Mouse (Mus musculus) myocyte (in vitro differentiated cells): ENCODE results near the gene Ifit1bl1. TPM values are rescaled to one million over a fixed set of nuclear protein-coding genes. Genes with fewer than 3 reads are reported as not detected.

Experiments used
- H3K27me3 ChIP-seq: one replicate; pipeline ENCODE4 v1.6.1; 2011; ENCODE audit not compliant: control insufficient read depth, insufficient read depth, insufficient read length
- H3K36me3 ChIP-seq: one replicate; pipeline ENCODE4 v1.6.1; 2011; ENCODE audit not compliant: control insufficient read depth, insufficient read depth
- H3K4me2 ChIP-seq: one replicate; pipeline ENCODE4 v1.6.1; 2011; ENCODE audit warnings: low read depth, control low read depth
- H3K4me3 ChIP-seq: one replicate; pipeline ENCODE4 v1.5.1; 2011; ENCODE audit warnings: mild to moderate bottlenecking, control low read depth, moderate library complexity
- H3K79me2 ChIP-seq: one replicate; pipeline ENCODE4 v1.6.1; 2011; ENCODE audit not compliant: control insufficient read depth, insufficient read depth
- H3ac ChIP-seq: one replicate; pipeline ENCODE4 v1.6.1; 2011; ENCODE audit not compliant: control insufficient read depth, insufficient read length
- CEBPB ChIP-seq: IDR thresholded peaks from 2 replicates; pipeline ENCODE4 v1.6.1; 2011; ENCODE audit warnings: mild to moderate bottlenecking, moderate library complexity; ENCODE audit not compliant: poor library complexity, insufficient read depth, severe bottlenecking
- E2F4 ChIP-seq: IDR thresholded peaks from one replicate; pipeline ENCODE4 v1.6.1; 2011; ENCODE audit warnings: mild to moderate bottlenecking, control low read depth, moderate library complexity; ENCODE audit not compliant: insufficient read depth
- MAX ChIP-seq: IDR thresholded peaks from one replicate; pipeline ENCODE4 v1.6.1; 2011; ENCODE audit warnings: low read depth, mild to moderate bottlenecking, control low read depth
- MYOD1 ChIP-seq, 3 experiments: IDR thresholded peaks; one replicate each; pipeline ENCODE4 v1.6.1; 2011; ENCODE audit warnings: control low read depth in 2 of 3, low read depth in 2 of 3, mild to moderate bottlenecking in 2 of 3, moderate library complexity in 1 of 3; ENCODE audit not compliant: insufficient read length in 2 of 3, control insufficient read depth in 1 of 3
- MYOG ChIP-seq, 3 experiments: IDR thresholded peaks; one replicate each; pipeline ENCODE4 v1.6.1; 2011; ENCODE audit warnings: control low read depth in 2 of 3, low read depth in 2 of 3, mild to moderate bottlenecking in 2 of 3; ENCODE audit not compliant: insufficient read length in 2 of 3, control insufficient read depth in 1 of 3, insufficient read depth in 1 of 3
- POLR2A ChIP-seq: IDR thresholded peaks from one replicate; pipeline ENCODE4 v1.6.1; 2011; ENCODE audit warnings: low read depth, mild to moderate bottlenecking, control low read depth, moderate library complexity; ENCODE audit not compliant: insufficient read length
- POLR2AphosphoS2 ChIP-seq: IDR thresholded peaks from one replicate; pipeline ENCODE4 v1.6.1; 2011; ENCODE audit warnings: low read depth, control low read depth; ENCODE audit not compliant: insufficient read length
- REST ChIP-seq: IDR thresholded peaks from one replicate; pipeline ENCODE4 v1.6.1; 2011; ENCODE audit warnings: mild to moderate bottlenecking, control low read depth, moderate library complexity; ENCODE audit not compliant: insufficient read depth, insufficient read length
- SRF ChIP-seq: IDR thresholded peaks from one replicate; pipeline ENCODE4 v1.6.1; 2011; ENCODE audit warnings: low read depth; ENCODE audit not compliant: control insufficient read depth, insufficient read length
- TCF12 ChIP-seq: IDR thresholded peaks from one replicate; pipeline ENCODE4 v1.6.1; 2011; ENCODE audit warnings: mild to moderate bottlenecking, control low read depth; ENCODE audit not compliant: poor library complexity, insufficient read depth, severe bottlenecking
- TCF3 ChIP-seq: IDR thresholded peaks from one replicate; pipeline ENCODE4 v1.6.1; 2011; ENCODE audit warnings: low read depth, control low read depth; ENCODE audit not compliant: insufficient read length
- USF1 ChIP-seq: IDR thresholded peaks from one replicate; pipeline ENCODE4 v1.6.1; 2011; ENCODE audit warnings: low read depth, mild to moderate bottlenecking, control low read depth, moderate library complexity
- polyA plus RNA-seq: library from polyadenylated mRNA; unstranded; fragments of >200 nt; fragmentation: generic; extraction: Trizol; gene quantifications from one replicate; pipeline ENCODE4 v1.2.1, GENCODE M21; 2012; ENCODE audit warnings: missing spikeins

Ifit1bl1 gene
- polyA plus RNA-seq, 1 experiment = 0.05 TPM

DNA sequence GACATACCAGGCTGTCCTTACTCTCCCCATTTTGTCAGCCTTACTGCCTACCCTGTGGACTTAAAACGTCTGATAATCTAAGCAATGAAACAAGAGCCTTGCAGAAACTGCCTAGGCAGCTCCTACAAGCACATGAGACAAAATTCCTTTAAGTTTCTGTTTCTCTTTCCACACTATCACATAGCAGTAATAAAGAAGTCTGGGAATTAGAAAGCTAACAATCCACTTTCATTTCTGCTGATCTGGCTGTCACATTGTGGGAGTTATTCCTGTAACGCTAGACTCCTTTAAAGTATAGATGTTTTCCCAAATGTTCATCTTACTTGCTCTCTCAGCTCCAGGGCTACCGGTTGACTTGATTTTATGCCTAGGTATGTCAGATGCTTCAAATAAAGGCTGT, 48.2 kb downstream of the Ifit1bl1 start:
- H3K36me3 ChIP-seq = peaks cover 3% of the 10 kb centered on the region
- H3K79me2 ChIP-seq = no peaks in the 10 kb centered on the region

DNA sequence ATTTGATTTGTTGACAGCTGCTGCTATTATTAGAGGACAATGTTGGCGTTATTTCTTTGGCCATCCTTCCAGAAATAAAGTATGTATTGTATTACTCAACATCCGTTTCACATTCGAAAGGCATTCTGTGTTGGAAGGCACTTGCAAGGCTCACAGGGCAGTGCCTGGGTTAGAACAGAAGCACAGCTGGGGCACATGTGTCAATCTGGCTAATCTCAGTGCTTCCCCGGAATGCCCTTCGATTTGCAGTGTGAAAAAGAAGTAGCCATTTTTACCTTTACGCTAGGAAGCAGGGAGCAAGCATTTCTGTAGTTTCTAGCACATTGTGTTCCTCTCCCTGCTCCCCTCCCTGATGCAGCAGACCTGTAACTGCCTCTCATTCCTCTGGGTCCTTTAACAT, 48.7 kb downstream of the Ifit1bl1 start:
- H3K4me2 ChIP-seq = peak overlapping the region; percentile 69
- H3K79me2 ChIP-seq = no peaks in the 10 kb centered on the region
- TF ChIP-seq POLR2AphosphoS2 = no peak
- no peak for TF ChIP-seq TCF12
- TF ChIP-seq MAX = no peak
- TF ChIP-seq REST = no peak
- no peak for TF ChIP-seq USF1
- TF ChIP-seq E2F4 = no peak
- TF ChIP-seq MYOD1 (IDR thresholded peaks at IDR 0.05; ENCODE audit: control insufficient read depth in 1 of 3, insufficient read length in 2 of 3, low read depth in 2 of 3) = peak in 2 of 3 experiments; percentile 66 to 78
- peak in 1 of 3 experiments; percentile 66 for TF ChIP-seq MYOG (IDR thresholded peaks at IDR 0.05; ENCODE audit: control insufficient read depth in 1 of 3, insufficient read depth in 1 of 3, insufficient read length in 2 of 3, low read depth in 2 of 3)
- TF ChIP-seq POLR2A = no peak
- TF ChIP-seq CEBPB = peak; percentile 77; the same call in 1 of the 2 replicates
- TF ChIP-seq TCF3 = no peak
- TF ChIP-seq SRF = no peak
- H3K27me3 ChIP-seq = no peaks in the 10 kb centered on the region
- H3K4me3 ChIP-seq = no peak overlapping the region
- H3ac ChIP-seq = no peak overlapping the region
- H3K36me3 ChIP-seq = peaks cover 3% of the 10 kb centered on the region

More for the DNA sequence above, 48.2 kb downstream of the Ifit1bl1 start:
- TF ChIP-seq SRF = no peak
- TF ChIP-seq POLR2A = no peak
- no peak for TF ChIP-seq MAX
- no peak for TF ChIP-seq E2F4
- no peak for TF ChIP-seq MYOG (IDR thresholded peaks at IDR 0.05; ENCODE audit: control insufficient read depth in 1 of 3, insufficient read depth in 1 of 3, insufficient read length in 2 of 3, low read depth in 2 of 3)
- no peak for TF ChIP-seq USF1
- TF ChIP-seq TCF3 = no peak
- no peak for TF ChIP-seq REST
- TF ChIP-seq CEBPB = no peak
- no peak for TF ChIP-seq MYOD1 (IDR thresholded peaks at IDR 0.05; ENCODE audit: control insufficient read depth in 1 of 3, insufficient read length in 2 of 3, low read depth in 2 of 3)
- TF ChIP-seq TCF12 = no peak
- no peak for TF ChIP-seq POLR2AphosphoS2
- H3K27me3 ChIP-seq = no peaks in the 10 kb centered on the region
- no peak overlapping the region for H3K4me3 ChIP-seq
- H3K4me2 ChIP-seq = peak overlapping the region; percentile 69
- no peak overlapping the region for H3ac ChIP-seq

DNA sequence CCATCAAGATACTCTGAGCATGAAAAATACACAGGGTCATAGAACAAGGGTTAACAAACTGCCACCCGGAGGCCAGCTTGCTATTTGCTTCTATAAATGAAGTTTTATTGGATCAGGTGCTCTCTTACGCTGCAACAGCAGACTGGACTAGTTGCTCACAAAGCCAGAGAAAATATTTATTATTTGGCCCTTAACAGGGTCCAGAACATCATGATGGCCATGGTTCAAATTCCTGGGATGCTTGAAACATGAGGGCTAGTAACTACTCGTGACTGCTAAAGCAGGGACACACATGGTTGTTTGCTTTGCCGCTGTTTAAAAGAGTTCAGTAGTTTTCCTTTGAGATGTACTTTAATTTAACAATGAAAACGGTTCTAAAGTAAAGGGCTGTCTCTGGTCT, 49.8 kb downstream of the Ifit1bl1 start:
- H3ac ChIP-seq = no peak overlapping the region
- H3K27me3 ChIP-seq = no peaks in the 10 kb centered on the region
- H3K36me3 ChIP-seq = peaks cover 3% of the 10 kb centered on the region
- peak overlapping the region; percentile 33 for H3K4me3 ChIP-seq
- no peaks in the 10 kb centered on the region for H3K79me2 ChIP-seq
- TF ChIP-seq USF1 (no peak), POLR2A (no peak), MYOG (IDR thresholded peaks at IDR 0.05; ENCODE audit: control insufficient read depth in 1 of 3, insufficient read depth in 1 of 3, insufficient read length in 2 of 3, low read depth in 2 of 3) (no peak), CEBPB (no peak), TCF12 (no peak), MYOD1 (IDR thresholded peaks at IDR 0.05; ENCODE audit: control insufficient read depth in 1 of 3, insufficient read length in 2 of 3, low read depth in 2 of 3) (no peak), TCF3 (no peak), POLR2AphosphoS2 (no peak), MAX (no peak), REST (no peak), E2F4 (no peak), SRF (no peak)
- H3K4me2 ChIP-seq = peak overlapping the region; percentile 69

DNA sequence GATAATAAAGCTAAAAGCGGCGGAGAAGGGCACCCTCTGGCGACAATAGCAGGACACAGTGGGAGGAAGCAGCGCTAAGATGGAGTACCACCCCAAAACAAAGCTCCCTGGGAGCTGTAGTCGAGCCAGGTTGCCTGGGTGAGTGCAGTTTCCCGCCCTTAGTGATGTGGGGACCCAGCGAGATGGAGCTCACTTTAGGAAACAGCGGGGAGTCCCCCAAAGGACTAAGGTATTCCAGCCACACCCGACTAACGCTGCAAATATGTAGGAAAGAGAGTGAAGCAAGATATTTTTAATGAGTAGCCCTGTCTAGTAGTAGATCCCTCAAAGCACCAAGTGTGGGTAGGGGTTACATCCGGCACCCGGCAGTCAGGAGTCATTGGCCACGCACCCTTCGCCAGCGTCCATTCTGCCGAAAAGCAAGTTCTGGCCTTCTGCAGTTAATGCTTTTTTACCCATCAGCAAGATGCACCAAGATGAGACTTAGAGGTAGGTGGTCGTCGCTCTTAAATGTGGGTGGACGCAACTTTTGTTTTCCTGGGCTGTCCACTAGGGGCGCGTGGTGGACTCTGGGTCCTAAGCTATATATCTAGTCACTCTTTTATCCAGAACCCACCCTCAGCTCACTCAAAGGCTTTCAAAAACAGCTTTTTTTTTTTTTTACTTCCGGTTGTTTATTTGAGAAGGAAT, 51.1 kb downstream of the Ifit1bl1 start, which contains the start of gene Ifit2:
Gene Ifit2 (plus strand): TSS at position 161 of the 690 bp plus-strand sequence.
- Histone ChIP-seq H3K4me2 (peak within 1 kb of the TSS; percentile 69), H3K79me2 (no peaks in the 10 kb centered on the region), H3K27me3 (no peaks in the 10 kb centered on the region), H3K4me3 (peak within 1 kb of the TSS; percentile 33), H3ac (no peak within 1 kb of the TSS), H3K36me3 (no peaks in the 10 kb centered on the region)
- peak; percentile 25 for TF ChIP-seq POLR2A
- no peak for TF ChIP-seq SRF

DNA sequence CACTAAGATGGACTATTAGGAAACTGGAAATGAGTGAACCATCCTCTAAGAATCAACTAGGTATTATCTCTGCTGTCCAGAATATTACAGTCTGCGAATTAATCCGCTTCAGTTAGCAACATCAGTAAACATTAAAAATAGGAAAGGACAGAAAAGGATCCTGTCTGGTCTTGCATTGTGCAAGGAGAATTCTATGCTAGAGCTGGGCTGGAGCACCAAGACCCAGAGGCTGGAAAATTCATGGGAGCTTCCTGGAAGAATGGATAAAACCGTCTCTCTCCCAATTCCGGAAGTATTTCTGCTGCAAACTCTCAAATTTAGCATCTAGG, 51.6 kb downstream of the Ifit1bl1 start:
- TF ChIP-seq TCF3 (no peak), POLR2AphosphoS2 (no peak), MYOG (IDR thresholded peaks at IDR 0.05; ENCODE audit: control insufficient read depth in 1 of 3, insufficient read depth in 1 of 3, insufficient read length in 2 of 3, low read depth in 2 of 3) (no peak), USF1 (no peak), CEBPB (no peak), TCF12 (no peak), MYOD1 (IDR thresholded peaks at IDR 0.05; ENCODE audit: control insufficient read depth in 1 of 3, insufficient read length in 2 of 3, low read depth in 2 of 3) (no peak), MAX (no peak), REST (no peak), POLR2A (no peak), SRF (no peak), E2F4 (no peak)
- Histone ChIP-seq H3K36me3 (no peaks in the 10 kb centered on the region), H3ac (no peak overlapping the region), H3K4me3 (peak overlapping the region; percentile 33), H3K27me3 (no peaks in the 10 kb centered on the region), H3K4me2 (peak overlapping the region; percentile 69), H3K79me2 (no peaks in the 10 kb centered on the region)
